ENCODE assay signal across 11 mouse cellular contexts in genomic region chr13:30361002-30361401, GRCm38 (mm10). TPM values are rescaled to one million over a fixed set of nuclear protein-coding genes. Genes with fewer than 3 reads are reported as not detected.
DNase-seq lines count a peak whose midpoint lies in the region; ATAC-seq and TF ChIP-seq lines count a peak whose summit lies in the region.
"Had no signal": no experiment of that assay in that cellular context is flagged by ENCODE, and none has a peak within 500 bp of the region (broad histone marks: within the 10 kb centered on the region; RNA-seq: fewer than 3 reads in every experiment).

No protein-coding gene starts in this region.

- no peak overlapping the region for H3K4me3 ChIP-seq in forebrain, embryonic 14.5 days (ENCODE audit: low read depth, low read length)
- H3K4me3 ChIP-seq in forebrain, embryonic 12.5 days (replicated peaks) = no peak overlapping the region
- H3K4me3 ChIP-seq in liver, embryonic 13.5 days (replicated peaks) = no peak overlapping the region
- H3K4me3 ChIP-seq in liver, embryonic 12.5 days = no peak overlapping the region
- H3K4me3 ChIP-seq in kidney, embryonic 14.5 days (ENCODE audit: low read length) = no peak overlapping the region
- no peak overlapping the region for H3K4me3 ChIP-seq in liver, postnatal 0 days (ENCODE audit: low read depth, low read length)
- H3K4me3 ChIP-seq: neural tube, embryonic 13.5 days had no signal

- H3K27me3 ChIP-seq in forebrain, embryonic 14.5 days (replicated peaks; ENCODE audit: control insufficient read depth, insufficient read depth, low read length) = no peaks in the 10 kb centered on the region
- 0 out of 2 replicates have a peak, but pooled peaks cover 2% of the 10 kb centered on the region for H3K27me3 ChIP-seq in forebrain, embryonic 12.5 days
- H3K27me3 ChIP-seq in liver, embryonic 13.5 days = no peaks in the 10 kb centered on the region
- no peaks in the 10 kb centered on the region for H3K27me3 ChIP-seq in liver, embryonic 12.5 days (replicated peaks)
- no peaks in the 10 kb centered on the region for H3K27me3 ChIP-seq in kidney, embryonic 14.5 days (ENCODE audit: control insufficient read depth, insufficient read depth, low read length)
- H3K27me3 ChIP-seq in liver, postnatal 0 days (ENCODE audit: insufficient read depth, low read length) = no peaks in the 10 kb centered on the region
- H3K27me3 ChIP-seq: neural tube, embryonic 13.5 days had no signal

- DNase-seq in forebrain, embryonic 14.5 days (ENCODE audit: low spot score) = peak; percentile 35
- DNase-seq in liver, embryonic 13.5 days = no peak
- DNase-seq in liver, postnatal 0 days = peak; percentile 39
- DNase-seq in thymus, postnatal 4 days = no peak
- no peak for DNase-seq in ovary, adult 18-20 months (ENCODE audit: low spot score)
- DNase-seq: heart, postnatal 10 days; lung, postnatal 4 days had no signal

- no peak overlapping the region for H3K27ac ChIP-seq in forebrain, embryonic 14.5 days (ENCODE audit: low read depth, low read length)
- H3K27ac ChIP-seq in forebrain, embryonic 12.5 days = no peak overlapping the region
- H3K27ac ChIP-seq in liver, embryonic 13.5 days = peak overlapping the region; percentile 53
- no peak overlapping the region for H3K27ac ChIP-seq in liver, embryonic 12.5 days
- no peak overlapping the region for H3K27ac ChIP-seq in kidney, embryonic 14.5 days (ENCODE audit: low read depth, low read length)
- H3K27ac ChIP-seq in liver, postnatal 0 days (ENCODE audit: low read depth) = peak overlapping the region; percentile 83
- H3K27ac ChIP-seq: neural tube, embryonic 13.5 days had no signal

- 0 out of 2 replicates have a peak, but pooled peaks cover 2% of the 10 kb centered on the region for H3K4me1 ChIP-seq in forebrain, embryonic 14.5 days (ENCODE audit: control insufficient read depth, insufficient read depth, low read length)
- H3K4me1 ChIP-seq in forebrain, embryonic 12.5 days = no peaks in the 10 kb centered on the region
- H3K4me1 ChIP-seq in liver, embryonic 13.5 days (replicated peaks) = peaks cover 9% of the 10 kb centered on the region; the same call in 1 of the 2 replicates
- no peaks in the 10 kb centered on the region for H3K4me1 ChIP-seq in liver, embryonic 12.5 days
- peaks cover 14% of the 10 kb centered on the region for H3K4me1 ChIP-seq in kidney, embryonic 14.5 days (ENCODE audit: control insufficient read depth, insufficient read depth, low read length)
- peaks cover 19% of the 10 kb centered on the region for H3K4me1 ChIP-seq in liver, postnatal 0 days (ENCODE audit: insufficient read depth)
- H3K4me1 ChIP-seq: neural tube, embryonic 13.5 days had no signal

- TF ChIP-seq CTCF in liver, postnatal 0 days (IDR thresholded peaks at IDR 0.05; ENCODE audit: low read depth) = no peak

- peak; percentile 54; the same call in 1 of the 2 replicates for ATAC-seq in forebrain, embryonic 14.5 days
- ATAC-seq in forebrain, embryonic 12.5 days (ENCODE audit: low FRiP score) = no peak
- ATAC-seq in liver, embryonic 13.5 days (ENCODE audit: low read depth) = no peak
- no peak for ATAC-seq in liver, embryonic 12.5 days
- peak; percentile 50 for ATAC-seq in kidney, embryonic 14.5 days (ENCODE audit: low FRiP score, low TSS enrichment)
- ATAC-seq in liver, postnatal 0 days = peak; percentile 61

- H3K36me3 ChIP-seq in forebrain, embryonic 14.5 days (ENCODE audit: control insufficient read depth, insufficient read depth, low read length) = no peaks in the 10 kb centered on the region
- H3K36me3 ChIP-seq in forebrain, embryonic 12.5 days (replicated peaks) = no peaks in the 10 kb centered on the region
- H3K36me3 ChIP-seq in liver, embryonic 13.5 days = no peaks in the 10 kb centered on the region
- H3K36me3 ChIP-seq in liver, embryonic 12.5 days = no peaks in the 10 kb centered on the region
- no peaks in the 10 kb centered on the region for H3K36me3 ChIP-seq in kidney, embryonic 14.5 days (ENCODE audit: control insufficient read depth, insufficient read depth, low read length)
- no peaks in the 10 kb centered on the region for H3K36me3 ChIP-seq in liver, postnatal 0 days (replicated peaks; ENCODE audit: insufficient read depth, low read length)
- H3K36me3 ChIP-seq: neural tube, embryonic 13.5 days had no signal

- no peak overlapping the region for H3K4me2 ChIP-seq in forebrain, embryonic 14.5 days (ENCODE audit: low read length)
- H3K4me2 ChIP-seq in forebrain, embryonic 12.5 days = no peak overlapping the region
- no peak overlapping the region for H3K4me2 ChIP-seq in liver, embryonic 13.5 days
- H3K4me2 ChIP-seq in liver, embryonic 12.5 days = no peak overlapping the region
- no peak overlapping the region for H3K4me2 ChIP-seq in kidney, embryonic 14.5 days (replicated peaks; ENCODE audit: low read depth, low read length)
- H3K4me2 ChIP-seq in liver, postnatal 0 days (ENCODE audit: low read depth, low read length) = 0 out of 2 replicates have a peak overlapping the region, but pooled peaks have one; percentile 13
- H3K4me2 ChIP-seq: neural tube, embryonic 13.5 days had no signal

- no peak overlapping the region for H3K9ac ChIP-seq in forebrain, embryonic 14.5 days (ENCODE audit: low read length)
- H3K9ac ChIP-seq in forebrain, embryonic 12.5 days = no peak overlapping the region
- H3K9ac ChIP-seq in liver, embryonic 13.5 days = no peak overlapping the region
- no peak overlapping the region for H3K9ac ChIP-seq in liver, embryonic 12.5 days
- no peak overlapping the region for H3K9ac ChIP-seq in kidney, embryonic 14.5 days (ENCODE audit: low read depth, low read length)
- H3K9ac ChIP-seq in liver, postnatal 0 days (replicated peaks) = no peak overlapping the region
- H3K9ac ChIP-seq: neural tube, embryonic 13.5 days had no signal

- TF ChIP-seq EP300 in liver, postnatal 0 days (IDR thresholded peaks at IDR 0.05; ENCODE audit: low read depth) = no peak

- WGBS in forebrain, embryonic 14.5 days = 27% methylated on average over 5 of the region's 5 CpGs
- WGBS in forebrain, embryonic 12.5 days = 50% methylated on average over 5 of the region's 5 CpGs
- WGBS in liver, embryonic 13.5 days (ENCODE audit: insufficient replicate concordance) = 43% methylated on average over 5 of the region's 5 CpGs
- 47% methylated on average over 5 of the region's 5 CpGs for WGBS in liver, embryonic 12.5 days (ENCODE audit: insufficient replicate concordance)
- 13% methylated on average over 5 of the region's 5 CpGs for WGBS in kidney, embryonic 14.5 days
- WGBS in liver, postnatal 0 days (ENCODE audit: insufficient replicate concordance) = 43% methylated on average over 5 of the region's 5 CpGs

- no peaks in the 10 kb centered on the region for H3K9me3 ChIP-seq in forebrain, embryonic 14.5 days (replicated peaks; ENCODE audit: control insufficient read depth, low read length)
- no peaks in the 10 kb centered on the region for H3K9me3 ChIP-seq in forebrain, embryonic 12.5 days
- no peaks in the 10 kb centered on the region for H3K9me3 ChIP-seq in liver, embryonic 13.5 days (replicated peaks)
- no peaks in the 10 kb centered on the region for H3K9me3 ChIP-seq in liver, embryonic 12.5 days (replicated peaks)
- no peaks in the 10 kb centered on the region for H3K9me3 ChIP-seq in kidney, embryonic 14.5 days (ENCODE audit: control insufficient read depth, low read length)
- H3K9me3 ChIP-seq in liver, postnatal 0 days (ENCODE audit: low read length) = no peaks in the 10 kb centered on the region
- H3K9me3 ChIP-seq: neural tube, embryonic 13.5 days had no signal

RNA-seq across cellular contexts. Expression of gene Agtr1a, which starts 24.8 kb away (rescaled TPM):
- polyA plus RNA-seq in forebrain, embryonic 14.5 days (2014; fragmentation: Nextera tagmentation; extraction: Ambion mirVana) = 1.2 and 1.3 TPM in 2 replicates
- polyA plus RNA-seq in forebrain, embryonic 12.5 days (2016; fragmentation: Nextera tagmentation; extraction: Ambion mirVana) = 0.83 and 1.4 TPM in 2 replicates
- polyA plus RNA-seq in liver, embryonic 13.5 days (2015; fragmentation: Nextera tagmentation; extraction: Ambion mirVana) = 5.5 and 7.1 TPM in 2 replicates
- polyA plus RNA-seq in liver, embryonic 12.5 days (2016; fragmentation: Nextera tagmentation; extraction: Ambion mirVana) = 4.2 and 4.6 TPM in 2 replicates
- polyA plus RNA-seq in kidney, embryonic 14.5 days (2014; fragmentation: Nextera tagmentation; extraction: Ambion mirVana) = 3.7 and 5.7 TPM in 2 replicates
- 39.7 and 47.8 TPM in 2 replicates for polyA plus RNA-seq in liver, postnatal 0 days (2015; fragmentation: Nextera tagmentation; extraction: Ambion mirVana)

Comparison
In these comparisons a context has a peak if more than half of its experiments do, and no peak if none do; other contexts are left out.
1. ATAC-seq: peak in forebrain, embryonic 14.5 days (single experiment), kidney, embryonic 14.5 days (single experiment) and liver, postnatal 0 days (single experiment); none in forebrain, embryonic 12.5 days (single experiment), liver, embryonic 13.5 days (single experiment) and liver, embryonic 12.5 days (single experiment).
2. DNase-seq: peak in forebrain, embryonic 14.5 days (single experiment) and liver, postnatal 0 days (single experiment); none in liver, embryonic 13.5 days (single experiment), thymus, postnatal 4 days (single experiment) and ovary, adult 18-20 months (single experiment).
3. H3K27ac ChIP-seq: peak in liver, embryonic 13.5 days (single experiment) and liver, postnatal 0 days (single experiment); none in forebrain, embryonic 14.5 days (single experiment), forebrain, embryonic 12.5 days (single experiment), liver, embryonic 12.5 days (single experiment) and kidney, embryonic 14.5 days (single experiment).